Mouse (Mus musculus) heart, postnatal 10 days (tissue): ENCODE measurements at regions not wholly inside any gene's neighbourhood (a gene's known extent, or its start where the extent isn't known, plus 50 kb on each side); places are given as distances from the start of the nearest gene placed in this dataset.

Experiments
- DNase-seq, 2 experiments: peaks; one replicate each; pipeline ENCODE4 v3.0.0; 2021
- intact Hi-C: fragments of 180-260 bp; cut with DNase I; formaldehyde crosslinking; loops from one replicate; pipeline ENCODE4 v1.15.1; 2025

GRCm38 (mm10) chr1:130524744-130525143 lies 62.2 kb upstream of the Cd55 start:
- intact Hi-C loops: no loop called here
- no peak for DNase-seq

GRCm38 (mm10) chr1:130517868-130518267 lies 55.3 kb upstream of the Cd55 start:
- peak in 1 of 2 experiments; percentile 17 for DNase-seq
- intact Hi-C loops: no loop called here

GRCm38 (mm10) chr1:130516641-130517040 lies 54.1 kb upstream of the Cd55 start:
- DNase-seq: no peak
- intact Hi-C loops: no loop called here

- intact Hi-C loops: no loop called here
- peak in 1 of 2 experiments; percentile 15 for DNase-seq
These were observed 52.8 kb upstream of the Cd55 start for GRCm38 (mm10) chr1:130515316-130515715.

- intact Hi-C loops: loop anchor here (2.0 kb wide), 1 partner anchor 51 kb away; the partner anchor contains the start of gene Cd55
- no peak for DNase-seq
These were observed 50.9 kb upstream of the Cd55 start for GRCm38 (mm10) chr1:130513482-130513881.

- intact Hi-C loops: loop anchor here (2.0 kb wide), 1 partner anchor 50 kb away; the partner anchor contains the start of gene Cd55
- DNase-seq: peak in 1 of 2 experiments; percentile 19
These were observed 50.4 kb upstream of the Cd55 start for GRCm38 (mm10) chr1:130512798-130513405.
